Mouse (Mus musculus): ENCODE results near the gene Yipf2. TPM values are rescaled to one million over a fixed set of nuclear protein-coding genes. Genes with fewer than 3 reads are reported as not detected.

The Yipf2 gene
- 19.1 and 22.6 TPM in 2 replicates for polyA plus RNA-seq (2016; fragmentation: Nextera tagmentation; extraction: Ambion mirVana)

GRCm38 (mm10) chr9:21592703-21593121 lies at the start of gene Yipf2, which contains the start of gene Timm29:
TSS of gene Yipf2 (minus strand) at chr9:21592828.
TSS of gene Timm29 (plus strand) at chr9:21592722.
- Histone ChIP-seq H3K27me3 (no peaks in the 10 kb centered on the region), H3K9ac (peak within 1 kb of the TSS; percentile 96), H3K4me3 (peak within 1 kb of the TSS; percentile 98), H3K4me2 (replicated peaks) (peak within 1 kb of the TSS; percentile 97), H3K27ac (peak within 1 kb of the TSS; percentile 85), H3K36me3 (peaks cover 38% of the 10 kb centered on the region), H3K4me1 (peaks cover 21% of the 10 kb centered on the region), H3K9me3 (no peaks in the 10 kb centered on the region)
- ATAC-seq (ENCODE audit: insufficient number of reproducible peaks, insufficient read depth, low FRiP score, low TSS enrichment): peak; percentile 88
- under 1% methylated on average over 30 of the region's 30 CpGs for WGBS

- no peak overlapping the region for H3K4me2 ChIP-seq (replicated peaks)
- no peak overlapping the region for H3K9ac ChIP-seq
- 0 out of 2 replicates have a peak, but pooled peaks cover 5% of the 10 kb centered on the region for H3K4me1 ChIP-seq
- WGBS: 95% methylated on average over 11 of the region's 11 CpGs
- no peaks in the 10 kb centered on the region for H3K9me3 ChIP-seq
- H3K27me3 ChIP-seq: no peaks in the 10 kb centered on the region
- no peak for ATAC-seq (ENCODE audit: insufficient number of reproducible peaks, insufficient read depth, low FRiP score, low TSS enrichment)
- no peak overlapping the region for H3K27ac ChIP-seq
- peaks cover 100% of the 10 kb centered on the region for H3K36me3 ChIP-seq
- H3K4me3 ChIP-seq: no peak overlapping the region
Observed at GRCm38 (mm10) chr9:21639031-21639430, 46.4 kb upstream of the Yipf2 start.

- 71% methylated on average over 7 of the region's 7 CpGs for WGBS
Observed at GRCm38 (mm10) chr9:21635639-21636038, 43.0 kb upstream of the Yipf2 start.

GRCm38 (mm10) chr9:21633106-21633505 lies 40.5 kb upstream of the Yipf2 start:
- H3K27me3 ChIP-seq: no peaks in the 10 kb centered on the region
- WGBS: 77% methylated on average over 3 of the region's 3 CpGs
- H3K4me1 ChIP-seq: 0 out of 2 replicates have a peak, but pooled peaks cover 5% of the 10 kb centered on the region
- no peak overlapping the region for H3K9ac ChIP-seq
- H3K36me3 ChIP-seq: peaks cover 55% of the 10 kb centered on the region
- no peak overlapping the region for H3K27ac ChIP-seq
- H3K9me3 ChIP-seq: no peaks in the 10 kb centered on the region
- H3K4me2 ChIP-seq (replicated peaks): no peak overlapping the region
- H3K4me3 ChIP-seq: no peak overlapping the region
- no peak for ATAC-seq (ENCODE audit: insufficient number of reproducible peaks, insufficient read depth, low FRiP score, low TSS enrichment)

More at GRCm38 (mm10) chr9:21635639-21636038, 43.0 kb upstream of the Yipf2 start:
- Histone ChIP-seq H3K4me2 (replicated peaks) (no peak overlapping the region), H3K9ac (no peak overlapping the region), H3K36me3 (peaks cover 80% of the 10 kb centered on the region), H3K9me3 (no peaks in the 10 kb centered on the region), H3K27me3 (no peaks in the 10 kb centered on the region), H3K4me3 (no peak overlapping the region), H3K27ac (no peak overlapping the region; the same call in 1 of the 2 replicates), H3K4me1 (0 out of 2 replicates have a peak, but pooled peaks cover 5% of the 10 kb centered on the region)
- ATAC-seq (ENCODE audit: insufficient number of reproducible peaks, insufficient read depth, low FRiP score, low TSS enrichment): peak; percentile 45; the same call in 1 of the 2 replicates

- peaks cover 34% of the 10 kb centered on the region for H3K36me3 ChIP-seq
- no peak overlapping the region for H3K4me3 ChIP-seq
- H3K4me1 ChIP-seq: 0 out of 2 replicates have a peak, but pooled peaks cover 4% of the 10 kb centered on the region
- no peak overlapping the region for H3K9ac ChIP-seq
- no peak overlapping the region for H3K4me2 ChIP-seq (replicated peaks)
- H3K27me3 ChIP-seq: no peaks in the 10 kb centered on the region
- H3K27ac ChIP-seq: no peak overlapping the region
- ATAC-seq (ENCODE audit: insufficient number of reproducible peaks, insufficient read depth, low FRiP score, low TSS enrichment): no peak
- whole genome bisulfite sequencing: 88% methylated on average over 3 of the region's 3 CpGs
- H3K9me3 ChIP-seq: no peaks in the 10 kb centered on the region
Observed at GRCm38 (mm10) chr9:21630673-21631072, 38.0 kb upstream of the Yipf2 start.

GRCm38 (mm10) chr9:21627145-21627795 lies 34.6 kb upstream of the Yipf2 start:
- H3K4me1 ChIP-seq: no peaks in the 10 kb centered on the region
- no peak for ATAC-seq (ENCODE audit: insufficient number of reproducible peaks, insufficient read depth, low FRiP score, low TSS enrichment)
- H3K36me3 ChIP-seq: 0 out of 2 replicates have a peak, but pooled peaks cover 8% of the 10 kb centered on the region
- H3K27me3 ChIP-seq: no peaks in the 10 kb centered on the region
- H3K9me3 ChIP-seq: no peaks in the 10 kb centered on the region
- no peak overlapping the region for H3K9ac ChIP-seq
- no peak overlapping the region for H3K4me2 ChIP-seq (replicated peaks)
- no peak overlapping the region for H3K27ac ChIP-seq
- H3K4me3 ChIP-seq: no peak overlapping the region
- WGBS: 89% methylated on average over 5 of the region's 5 CpGs

GRCm38 (mm10) chr9:21626571-21626970 lies 33.9 kb upstream of the Yipf2 start:
- Histone ChIP-seq H3K36me3 (0 out of 2 replicates have a peak, but pooled peaks cover 8% of the 10 kb centered on the region), H3K9me3 (no peaks in the 10 kb centered on the region), H3K4me2 (replicated peaks) (no peak overlapping the region), H3K4me3 (no peak overlapping the region), H3K27ac (no peak overlapping the region), H3K9ac (no peak overlapping the region), H3K4me1 (no peaks in the 10 kb centered on the region), H3K27me3 (no peaks in the 10 kb centered on the region)
- no peak for ATAC-seq (ENCODE audit: insufficient number of reproducible peaks, insufficient read depth, low FRiP score, low TSS enrichment)

GRCm38 (mm10) chr9:21625342-21626339 lies 33.0 kb upstream of the Yipf2 start:
- no peak overlapping the region for H3K9ac ChIP-seq
- H3K27ac ChIP-seq: no peak overlapping the region
- no peaks in the 10 kb centered on the region for H3K27me3 ChIP-seq
- 88% methylated on average over 10 of the region's 10 CpGs for WGBS
- peak; percentile 42; the same call in 1 of the 2 replicates for ATAC-seq (ENCODE audit: insufficient number of reproducible peaks, insufficient read depth, low FRiP score, low TSS enrichment)
- H3K36me3 ChIP-seq: 0 out of 2 replicates have a peak, but pooled peaks cover 11% of the 10 kb centered on the region
- no peaks in the 10 kb centered on the region for H3K9me3 ChIP-seq
- no peak overlapping the region for H3K4me2 ChIP-seq (replicated peaks)
- no peak overlapping the region for H3K4me3 ChIP-seq
- no peaks in the 10 kb centered on the region for H3K4me1 ChIP-seq

- peaks cover 9% of the 10 kb centered on the region for H3K4me1 ChIP-seq
- H3K36me3 ChIP-seq: 0 out of 2 replicates have a peak, but pooled peaks cover 10% of the 10 kb centered on the region
- no peak overlapping the region for H3K27ac ChIP-seq
- H3K9ac ChIP-seq: no peak overlapping the region
- H3K27me3 ChIP-seq: no peaks in the 10 kb centered on the region
- H3K9me3 ChIP-seq: no peaks in the 10 kb centered on the region
- 96% methylated on average over 1 of the region's 1 CpGs for WGBS
- ATAC-seq (ENCODE audit: insufficient number of reproducible peaks, insufficient read depth, low FRiP score, low TSS enrichment): no peak
- H3K4me2 ChIP-seq (replicated peaks): no peak overlapping the region
- H3K4me3 ChIP-seq: no peak overlapping the region
Observed at GRCm38 (mm10) chr9:21622676-21623075, 30.0 kb upstream of the Yipf2 start.

- Histone ChIP-seq H3K4me2 (replicated peaks) (no peak overlapping the region), H3K36me3 (0 out of 2 replicates have a peak, but pooled peaks cover 8% of the 10 kb centered on the region), H3K4me1 (peaks cover 9% of the 10 kb centered on the region), H3K27me3 (no peaks in the 10 kb centered on the region), H3K9me3 (no peaks in the 10 kb centered on the region), H3K9ac (no peak overlapping the region), H3K4me3 (no peak overlapping the region), H3K27ac (no peak overlapping the region)
- ATAC-seq (ENCODE audit: insufficient number of reproducible peaks, insufficient read depth, low FRiP score, low TSS enrichment): no peak
- 87% methylated on average over 4 of the region's 4 CpGs for WGBS
Observed at GRCm38 (mm10) chr9:21620229-21620628, 27.6 kb upstream of the Yipf2 start.

GRCm38 (mm10) chr9:21617066-21617465 lies 24.4 kb upstream of the Yipf2 start:
- Histone ChIP-seq H3K27ac (peak overlapping the region; percentile 99), H3K36me3 (0 out of 2 replicates have a peak, but pooled peaks cover 3% of the 10 kb centered on the region), H3K4me1 (peaks cover 9% of the 10 kb centered on the region), H3K27me3 (no peaks in the 10 kb centered on the region), H3K9ac (peak overlapping the region; percentile 84), H3K4me3 (peak overlapping the region; percentile 74), H3K4me2 (replicated peaks) (peak overlapping the region; percentile 62), H3K9me3 (no peaks in the 10 kb centered on the region)
- 3% methylated on average over 10 of the region's 10 CpGs for WGBS
- ATAC-seq (ENCODE audit: insufficient number of reproducible peaks, insufficient read depth, low FRiP score, low TSS enrichment): no peak
